Mouse (Mus musculus) kidney, postnatal 4 days (tissue): ENCODE measurements around the gene Ttll7.

Experiments
- DNase-seq, 2 experiments: peaks; one replicate each; pipeline ENCODE4 v3.0.0; 2021; ENCODE audit warnings: mixed read lengths in 2 of 2

Ttll7 gene

GRCm38 (mm10) chr3:146851966-146852891 is at the start of gene Ttll7:
TSS of gene Ttll7 (plus strand) at chr3:146852367.
- peak; percentile 88 to 91 for DNase-seq

GRCm38 (mm10) chr3:146812041-146812878 is 39.9 kb upstream of the Ttll7 start:
- peak; percentile 69 to 81 for DNase-seq

DNA sequence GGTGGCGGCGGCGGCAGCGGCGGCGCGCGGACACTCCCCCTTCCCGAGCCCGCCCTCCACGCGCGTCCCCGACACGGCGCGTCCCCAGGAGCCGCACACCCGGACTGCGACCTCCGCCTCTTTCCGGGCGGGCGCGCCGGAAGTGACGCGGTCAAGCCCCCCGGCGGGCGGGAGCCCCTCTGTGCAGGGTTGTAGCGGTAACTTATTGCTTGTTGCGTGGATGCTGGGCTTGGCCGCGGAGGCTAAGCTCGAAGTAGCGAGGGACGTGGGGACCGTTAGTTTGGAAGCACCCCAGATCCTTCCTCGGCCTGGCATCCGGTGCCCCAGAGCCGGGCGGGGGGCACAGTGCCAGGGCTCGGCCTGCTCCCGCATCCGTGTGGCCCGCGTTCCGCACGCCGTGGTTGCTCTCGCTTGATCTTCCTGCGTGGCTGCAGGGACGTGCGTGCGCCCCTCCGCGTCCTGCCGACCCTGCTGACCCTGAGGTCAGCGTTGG is 39.2 kb upstream of the Ttll7 start, which contains the start of gene Prkacb:
TSS of gene Prkacb (minus strand) at position 90 of the 493 bp plus-strand sequence.
- peak; percentile 94 to 96 for DNase-seq

- DNase-seq, result no peak
These were observed 38.5 kb upstream of the Ttll7 start for GRCm38 (mm10) chr3:146813624-146814023.

DNA sequence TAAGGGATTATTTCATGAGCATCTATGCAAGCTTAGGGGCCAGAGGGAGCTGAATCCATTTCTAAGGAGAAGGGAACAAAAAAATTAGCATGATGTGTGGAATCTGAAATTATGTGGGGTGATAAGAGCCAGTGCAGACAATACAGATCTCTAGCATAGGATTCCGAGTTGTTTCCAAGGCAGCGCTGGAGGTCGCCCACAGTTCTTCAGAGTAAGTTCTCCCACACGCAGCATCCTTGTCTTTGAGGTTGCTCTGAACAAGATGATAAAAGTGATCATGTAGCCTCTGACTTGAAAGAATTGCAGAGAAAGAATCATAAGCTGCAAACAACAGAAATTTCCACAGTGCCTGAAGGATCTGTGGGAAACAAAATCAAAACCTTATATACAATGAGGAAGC is 31.4 kb upstream of the Ttll7 start:
- DNase-seq, result no peak

DNA sequence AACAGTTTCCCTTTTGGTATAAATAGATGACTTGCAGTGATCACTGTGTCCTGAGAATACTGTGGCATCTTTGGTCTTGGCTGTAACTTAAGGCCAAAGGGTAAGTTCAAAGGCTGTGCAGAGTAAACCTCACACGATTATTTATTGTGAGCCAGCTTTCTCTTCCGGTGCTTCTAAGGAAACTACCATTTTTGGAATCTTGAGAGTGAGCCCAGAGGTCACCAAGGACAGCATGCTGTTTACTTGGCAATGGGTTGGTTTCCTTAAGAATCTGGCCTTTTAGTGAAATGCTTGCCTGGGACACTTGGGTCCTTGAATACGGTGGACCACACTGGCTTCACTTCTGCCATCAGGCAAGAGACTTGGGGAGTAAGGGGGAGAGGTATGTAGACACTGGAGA is 9.4 kb upstream of the Ttll7 start:
- no peak for DNase-seq

DNA sequence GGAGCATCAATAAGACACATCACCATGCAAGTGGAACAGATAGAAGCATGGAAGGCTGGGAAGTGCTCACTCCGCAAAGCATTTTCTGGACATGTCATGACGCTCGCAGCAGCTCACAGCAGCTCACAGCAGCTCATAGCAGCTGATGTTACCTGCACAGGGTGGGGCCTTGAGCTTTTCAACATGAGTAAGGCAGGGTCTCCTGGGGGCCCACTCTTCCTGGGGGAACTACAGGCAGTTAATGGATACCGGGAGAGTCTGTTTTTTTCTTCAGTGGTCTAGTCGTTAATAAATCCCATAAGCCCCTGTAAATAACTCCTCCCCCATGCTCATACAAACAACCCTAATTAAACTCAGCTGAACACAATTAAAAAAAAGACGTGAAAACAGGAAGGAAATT is 8.7 kb upstream of the Ttll7 start:
- DNase-seq, result no peak

- DNase-seq, result no peak
These were observed 5.9 kb upstream of the Ttll7 start for GRCm38 (mm10) chr3:146846237-146846636.

DNA sequence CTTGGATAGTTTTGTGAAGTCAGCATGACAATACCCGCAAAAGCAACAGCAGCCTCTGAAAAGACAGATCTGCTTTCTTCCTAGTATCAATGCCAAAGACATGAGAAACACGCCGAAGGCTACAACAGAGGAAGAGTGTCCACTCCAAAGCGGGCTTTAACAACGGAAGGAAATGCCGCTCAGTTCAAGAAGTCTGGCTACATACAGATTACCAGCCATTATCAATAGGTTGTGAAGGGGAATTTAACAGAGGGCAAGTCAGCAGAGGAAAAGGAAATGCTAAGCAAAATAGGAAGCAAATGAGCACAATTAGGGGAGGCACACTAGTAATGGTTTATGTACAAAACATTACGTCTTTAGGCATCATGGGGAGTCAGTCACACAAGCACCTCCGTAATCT is 4.1 kb upstream of the Ttll7 start:
- DNase-seq, result no peak

- no peak for DNase-seq
These were observed 2.8 kb upstream of the Ttll7 start for GRCm38 (mm10) chr3:146849360-146849759.

DNA sequence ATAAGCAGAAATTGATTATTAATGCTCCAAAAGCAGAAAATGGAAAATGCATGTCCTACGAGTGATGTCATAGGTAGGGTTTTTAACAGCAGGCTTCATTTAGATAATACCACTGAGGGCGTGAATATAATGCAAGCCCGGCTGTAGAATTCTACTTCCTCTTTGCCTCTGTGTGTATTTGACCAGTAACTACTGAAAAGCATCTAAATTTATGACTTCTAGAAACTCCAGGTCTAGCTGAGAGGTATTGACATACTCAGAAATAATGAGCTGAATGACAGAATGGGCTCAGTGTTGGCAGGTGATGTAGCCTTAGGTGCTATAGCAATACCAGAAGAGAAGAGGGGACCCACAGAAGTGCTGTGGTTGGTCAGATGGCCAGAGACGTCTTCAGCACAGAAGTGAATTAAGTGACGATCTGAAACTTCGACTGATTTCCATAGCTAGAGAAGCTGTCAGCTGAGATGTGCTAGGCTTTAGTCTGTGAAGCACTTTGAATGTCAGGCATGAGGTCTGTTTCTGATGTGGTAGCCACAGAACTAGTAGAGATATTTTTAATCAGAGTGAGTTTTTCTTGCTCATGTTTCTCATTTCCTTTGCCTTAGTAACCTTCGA is 2.4 kb downstream of the Ttll7 start:
- no peak for DNase-seq

DNA sequence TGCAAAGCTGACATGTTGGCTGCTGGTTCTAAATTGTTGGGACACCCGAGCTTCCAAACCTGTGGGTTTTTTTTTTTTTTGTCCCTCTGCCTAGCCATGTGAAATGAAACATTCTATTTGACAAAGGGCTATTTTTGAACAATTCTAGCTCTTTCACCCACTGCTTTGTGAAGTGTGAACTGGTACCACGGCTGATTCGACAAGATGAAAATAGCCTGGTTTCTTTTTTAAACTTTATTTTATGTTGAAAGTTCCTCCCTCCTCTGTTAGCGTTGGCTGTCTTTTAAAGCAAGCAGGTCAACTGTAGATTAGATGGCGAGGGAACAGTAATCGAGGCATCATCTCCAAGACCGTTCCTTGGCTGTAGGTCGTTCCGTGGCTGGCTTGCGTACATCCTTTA is 5.2 kb downstream of the Ttll7 start:
- DNase-seq, result no peak

GRCm38 (mm10) chr3:146860308-146860707 is 8.1 kb downstream of the Ttll7 start:
- no peak for DNase-seq

- peak; percentile 12 to 19 for DNase-seq
These were observed 14.4 kb downstream of the Ttll7 start for GRCm38 (mm10) chr3:146866563-146866962.

DNA sequence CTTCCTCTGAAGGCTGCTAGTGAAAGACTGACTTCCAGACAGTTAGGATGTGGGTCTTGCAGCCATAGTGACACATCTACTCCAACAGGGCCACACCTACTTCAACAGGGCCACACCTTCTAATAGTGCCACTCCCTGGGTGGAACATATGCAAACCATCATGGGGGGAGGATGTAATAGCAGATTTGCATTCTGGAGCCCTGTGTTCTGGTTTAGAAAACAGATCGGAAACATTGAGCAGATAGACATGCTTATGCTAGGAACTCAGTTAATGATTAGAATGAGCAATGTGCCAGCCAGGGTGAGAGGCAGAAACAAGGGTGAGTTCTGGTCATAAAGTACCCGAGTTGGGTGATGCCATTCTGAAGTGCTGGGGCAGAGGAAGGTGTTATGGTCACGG is 19.8 kb downstream of the Ttll7 start:
- DNase-seq, result no peak

DNA sequence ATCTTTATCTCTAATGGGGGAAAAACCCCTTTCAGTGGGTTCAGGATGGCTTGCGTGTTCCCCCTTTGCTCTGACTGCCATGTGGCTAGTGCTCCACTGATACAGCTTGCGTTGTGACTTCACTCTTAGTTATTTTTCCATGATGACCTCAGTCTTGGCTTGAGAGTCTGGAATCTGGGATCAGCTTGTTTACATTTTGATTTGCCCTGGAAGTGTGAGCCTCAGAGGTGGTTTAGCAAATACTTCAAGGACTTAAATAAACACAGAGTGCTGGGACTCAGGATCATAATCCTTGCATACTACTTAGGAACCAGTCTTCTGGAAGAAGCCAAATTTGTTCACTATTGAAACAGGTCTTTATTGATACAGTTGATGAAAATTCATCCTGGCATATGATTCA is 23.8 kb downstream of the Ttll7 start:
- DNase-seq, result no peak

GRCm38 (mm10) chr3:146893931-146894330 is 41.8 kb downstream of the Ttll7 start:
- DNase-seq, result no peak

DNA sequence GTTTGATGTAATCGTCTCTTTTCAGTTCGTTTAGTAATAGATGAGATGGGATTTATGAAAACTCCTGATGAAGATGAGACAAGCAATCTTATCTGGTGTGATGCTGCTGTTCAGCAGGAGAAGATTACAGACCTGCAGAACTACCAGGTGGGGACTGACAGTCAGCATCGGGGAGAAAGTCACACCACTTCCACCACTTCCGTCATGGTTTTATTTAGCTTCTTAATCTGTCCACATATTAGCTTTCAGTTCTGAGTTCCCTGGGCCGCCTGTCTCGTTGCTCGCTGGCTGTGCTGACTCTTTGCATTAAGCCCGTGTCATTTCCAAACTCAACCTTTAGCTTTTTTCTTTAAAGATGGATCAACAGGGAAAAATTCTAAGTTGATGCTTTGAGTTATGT is 44.4 kb downstream of the Ttll7 start:
- DNase-seq, result no peak

- DNase-seq, result peak; percentile 7 to 10
These were observed 47.9 kb downstream of the Ttll7 start for GRCm38 (mm10) chr3:146900094-146900493.

DNA sequence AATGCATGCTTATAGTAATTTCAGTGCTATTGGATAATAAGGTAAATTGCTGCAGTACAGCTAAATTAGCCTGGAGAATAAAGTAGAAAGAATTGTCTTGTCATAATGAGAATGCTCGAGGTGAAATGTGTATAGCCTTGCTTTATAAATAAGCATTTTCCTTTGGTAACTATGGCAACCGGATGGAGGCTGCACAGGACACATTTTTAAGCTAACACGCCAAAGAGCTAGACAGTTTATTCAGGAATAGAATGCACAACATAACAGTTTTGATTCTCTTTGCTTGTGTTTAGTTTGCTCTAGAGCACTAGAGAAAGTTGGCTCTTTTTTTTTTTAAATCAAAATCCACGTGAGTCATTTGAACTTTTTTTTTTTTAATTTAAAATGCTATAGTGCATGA is 49.6 kb downstream of the Ttll7 start:
- no peak for DNase-seq

- DNase-seq, result no peak
These were observed 53.4 kb downstream of the Ttll7 start for GRCm38 (mm10) chr3:146905606-146906005.

DNA sequence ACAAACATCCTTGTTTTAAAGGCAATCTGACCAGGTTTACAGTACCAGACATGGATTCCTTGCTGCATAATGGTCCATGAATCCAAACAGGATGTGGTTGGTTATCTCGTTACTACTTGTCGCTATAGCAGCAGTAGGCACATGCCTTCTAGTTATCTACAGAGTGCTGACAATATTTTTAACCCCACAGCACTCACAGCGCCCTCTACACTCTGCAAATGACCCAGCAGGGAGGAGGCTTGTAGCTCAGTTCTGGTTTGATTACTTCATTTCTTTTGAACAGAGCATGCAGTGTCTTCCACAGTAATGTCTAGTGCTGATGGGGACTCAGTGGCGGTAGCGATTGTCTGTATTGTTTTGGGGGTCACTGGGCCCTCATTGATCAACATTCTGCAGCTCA is 56.8 kb downstream of the Ttll7 start:
- DNase-seq, result no peak

GRCm38 (mm10) chr3:146913107-146913506 is 60.9 kb downstream of the Ttll7 start:
- DNase-seq, result no peak
